Mouse (Mus musculus) thymus, postnatal 14 days (tissue): ENCODE measurements around the gene Gpsm3.
A peak's percentile ranks its signal among the peaks of the same experiment; 100 is the strongest.

ENCODE experiments used
- DNase-seq: peaks from one replicate; pipeline ENCODE4 v3.0.0; 2021

Gene Gpsm3

GRCm38 (mm10) chr17:34604511-34605237 is 15.1 kb downstream of the Gpsm3 start:
- no peak for DNase-seq

DNA sequence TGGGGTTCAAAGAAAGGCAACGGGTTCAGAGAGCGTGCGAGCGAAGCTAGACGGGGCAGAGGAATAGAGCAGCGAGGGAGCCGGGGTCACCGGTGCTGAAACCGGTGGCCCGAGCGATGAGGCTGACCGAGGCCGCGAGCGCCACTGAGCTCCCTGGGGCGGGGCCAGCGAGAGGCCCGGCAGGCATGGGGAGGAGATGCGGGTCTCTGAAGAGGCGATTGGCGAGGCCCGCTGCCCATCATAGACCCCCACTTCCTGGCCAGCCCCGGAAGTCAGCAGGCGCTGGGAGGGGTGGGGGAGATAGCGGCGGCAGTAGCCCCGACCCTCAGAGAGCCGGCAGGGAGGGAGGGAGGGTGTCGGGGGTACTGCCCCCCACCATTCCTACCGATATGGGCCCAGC is 16.0 kb downstream of the Gpsm3 start:
- DNase-seq: peak; percentile 97

DNA sequence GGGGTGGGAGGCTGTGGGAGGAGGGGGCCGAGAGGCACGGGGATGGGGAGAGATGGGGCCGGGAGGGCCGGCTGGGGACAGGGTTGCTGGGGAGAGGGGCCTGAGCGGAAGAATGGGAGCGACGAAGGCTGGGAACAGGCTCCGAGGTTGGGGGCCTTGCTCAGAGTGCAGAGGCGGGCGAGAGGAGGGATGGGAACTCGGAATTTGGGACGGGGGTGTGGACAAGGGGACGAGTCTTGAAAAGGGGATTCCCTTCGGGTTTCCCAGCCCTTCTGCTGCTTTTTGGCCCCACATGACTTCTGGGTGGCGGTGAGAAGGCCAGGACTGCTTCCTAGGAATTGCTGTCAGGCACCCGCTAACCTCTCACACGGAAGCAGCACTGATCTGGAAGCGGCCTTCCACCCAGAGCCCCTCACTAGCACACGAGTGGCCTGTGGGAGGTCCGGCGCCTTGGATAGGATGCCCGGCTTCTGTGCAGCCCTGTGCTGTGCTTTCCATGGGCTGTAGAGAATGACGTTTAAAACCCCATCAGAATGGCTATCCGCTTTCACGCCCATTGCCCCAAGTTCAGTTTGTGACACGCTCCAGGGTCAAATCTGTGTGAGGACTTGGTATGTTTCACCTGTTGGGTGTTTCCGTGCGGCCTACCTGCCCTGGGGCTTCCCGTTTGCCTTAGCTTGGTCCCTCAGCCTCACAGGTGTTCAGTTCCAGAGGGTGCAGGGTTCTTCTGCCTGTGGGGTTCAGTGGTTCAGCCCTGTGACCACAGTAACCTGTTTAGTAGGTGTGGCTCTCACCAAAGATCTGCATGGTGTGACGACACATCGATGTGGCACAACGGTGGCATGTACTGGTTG is 16.8 kb downstream of the Gpsm3 start:
- DNase-seq: no peak

DNA sequence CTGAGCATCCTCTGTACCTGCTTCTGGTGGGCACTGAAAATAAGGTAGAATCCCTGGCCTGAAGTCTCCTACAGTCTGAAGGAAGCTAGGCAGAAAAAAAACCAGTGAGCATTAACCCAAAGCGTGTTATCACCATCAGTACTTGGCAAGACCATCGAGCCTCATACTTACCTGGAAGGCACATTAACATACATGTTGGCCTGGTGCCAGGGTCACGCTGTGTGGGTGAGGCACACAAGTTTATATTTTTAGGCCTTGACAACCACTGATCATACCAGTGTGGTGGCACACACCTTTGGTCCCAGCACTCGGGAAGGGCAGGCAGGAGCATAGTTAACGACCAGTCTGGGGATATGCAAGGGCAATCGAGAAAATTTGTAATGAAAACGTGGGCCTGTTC is 18.4 kb downstream of the Gpsm3 start:
- no peak for DNase-seq

GRCm38 (mm10) chr17:34611050-34611449 is 21.4 kb downstream of the Gpsm3 start:
- no peak for DNase-seq

DNA sequence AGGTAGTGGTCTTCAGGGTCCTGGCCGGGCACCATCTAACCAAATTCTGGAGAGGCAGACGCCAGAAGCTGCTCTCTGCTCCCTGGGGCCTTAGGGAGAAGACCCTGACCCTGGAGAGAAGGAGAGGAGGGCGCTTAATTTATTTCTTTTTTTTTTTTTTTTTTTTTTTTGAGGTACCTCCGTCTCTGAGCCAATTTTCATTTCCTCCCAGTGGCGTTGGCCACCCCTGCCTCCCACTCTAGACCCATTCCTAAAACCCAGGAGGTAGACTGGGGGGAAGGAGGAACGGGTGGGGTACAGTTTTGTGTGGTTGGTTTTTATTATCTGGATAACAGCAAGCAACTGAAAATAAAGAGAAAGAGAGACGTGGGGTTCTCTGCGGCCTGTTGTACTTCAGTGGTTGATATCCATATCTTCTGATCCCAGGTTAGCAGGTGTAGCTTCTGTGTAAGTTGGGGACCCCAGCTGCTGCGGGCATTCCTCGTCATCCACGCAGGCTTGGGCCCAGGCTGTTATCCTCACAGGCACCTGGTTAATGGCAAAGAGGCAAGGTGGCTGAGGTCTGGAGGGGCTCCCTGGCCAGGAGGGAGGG is 23.5 kb downstream of the Gpsm3 start:
- no peak for DNase-seq

GRCm38 (mm10) chr17:34613830-34614229 is 24.2 kb downstream of the Gpsm3 start:
- DNase-seq: no peak

- no peak for DNase-seq
These were observed 26.3 kb downstream of the Gpsm3 start, which contains the start of gene Egfl8 for GRCm38 (mm10) chr17:34615871-34616270. Egfl8 (minus strand) TSS chr17:34615971.

DNA sequence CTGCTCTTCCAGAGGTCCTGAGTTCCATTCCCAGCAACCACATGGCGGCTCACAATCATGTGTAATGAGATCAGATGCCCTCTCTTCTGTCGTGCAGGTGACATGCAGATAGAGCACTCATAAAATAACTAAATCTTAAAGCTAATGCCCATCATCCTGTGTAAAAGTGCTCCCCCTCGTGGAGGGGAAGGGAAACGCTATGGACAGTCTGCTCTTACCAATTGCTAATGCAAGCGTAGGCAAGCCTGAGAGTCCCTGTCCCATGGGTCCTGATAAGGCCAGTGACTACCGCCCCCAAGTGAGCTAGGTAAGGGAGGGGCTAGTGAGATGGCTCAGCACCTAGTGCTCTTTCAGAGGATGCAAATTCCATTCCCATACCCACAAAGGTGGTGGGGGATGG is 29.4 kb downstream of the Gpsm3 start:
- DNase-seq: peak; percentile 87

- DNase-seq: no peak
These were observed 31.4 kb downstream of the Gpsm3 start for GRCm38 (mm10) chr17:34621006-34621405.

- no peak for DNase-seq
These were observed 33.6 kb downstream of the Gpsm3 start for GRCm38 (mm10) chr17:34623161-34623560.

DNA sequence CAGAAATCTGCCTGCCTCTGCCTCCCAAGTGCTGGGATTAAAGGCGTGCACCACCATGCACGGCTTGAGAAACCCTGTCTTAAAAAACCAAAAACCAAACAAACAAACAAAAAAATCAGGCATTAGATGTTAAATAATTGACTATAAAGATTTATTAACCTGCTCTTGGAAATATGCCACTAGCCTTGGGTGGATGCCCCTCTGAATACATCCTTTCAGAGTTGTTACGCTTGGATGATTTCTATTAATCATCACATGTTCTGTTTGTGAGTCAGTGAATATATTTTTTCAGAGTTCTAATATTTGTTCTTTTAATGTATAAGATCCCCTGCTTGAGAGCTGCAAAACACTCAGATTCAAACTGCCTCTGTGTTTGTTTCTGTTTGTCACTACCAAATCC is 35.4 kb downstream of the Gpsm3 start:
- DNase-seq: no peak

DNA sequence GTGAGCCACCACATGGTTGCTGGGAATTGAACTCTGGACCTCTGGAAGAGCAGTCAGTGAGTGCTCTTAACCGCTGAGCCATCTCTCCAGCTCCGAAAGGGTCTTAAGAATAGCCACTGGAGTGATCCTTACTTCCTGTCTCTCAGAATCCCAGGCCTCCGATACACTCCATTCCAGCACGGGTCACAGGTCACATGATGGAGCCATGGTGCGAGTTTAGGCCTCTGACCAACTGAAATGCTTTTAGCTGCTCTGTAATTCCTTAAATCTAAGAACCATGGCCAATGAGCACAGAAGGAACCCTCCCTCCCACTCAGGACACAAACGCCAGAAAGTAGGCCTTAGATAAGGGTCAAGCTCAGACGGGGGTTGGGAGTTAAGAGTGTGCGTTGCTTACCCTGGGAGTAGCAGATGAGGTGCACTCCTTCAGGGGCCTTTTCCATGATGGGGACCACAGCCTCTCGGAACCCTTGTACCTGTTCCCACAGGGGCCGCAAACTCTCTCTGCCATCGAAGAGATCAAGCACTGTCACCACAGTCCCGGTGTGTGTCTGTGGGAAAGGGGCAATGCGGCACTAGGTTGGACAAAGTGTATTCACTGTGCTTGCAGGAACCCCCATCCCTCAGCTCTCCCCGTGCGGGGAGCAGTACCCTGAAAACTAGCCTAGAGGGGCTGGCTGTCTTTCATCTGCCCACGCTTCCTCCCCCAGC is 36.6 kb downstream of the Gpsm3 start:
- no peak for DNase-seq

GRCm38 (mm10) chr17:34626773-34627092 is 37.1 kb downstream of the Gpsm3 start:
- DNase-seq: peak; percentile 70

DNA sequence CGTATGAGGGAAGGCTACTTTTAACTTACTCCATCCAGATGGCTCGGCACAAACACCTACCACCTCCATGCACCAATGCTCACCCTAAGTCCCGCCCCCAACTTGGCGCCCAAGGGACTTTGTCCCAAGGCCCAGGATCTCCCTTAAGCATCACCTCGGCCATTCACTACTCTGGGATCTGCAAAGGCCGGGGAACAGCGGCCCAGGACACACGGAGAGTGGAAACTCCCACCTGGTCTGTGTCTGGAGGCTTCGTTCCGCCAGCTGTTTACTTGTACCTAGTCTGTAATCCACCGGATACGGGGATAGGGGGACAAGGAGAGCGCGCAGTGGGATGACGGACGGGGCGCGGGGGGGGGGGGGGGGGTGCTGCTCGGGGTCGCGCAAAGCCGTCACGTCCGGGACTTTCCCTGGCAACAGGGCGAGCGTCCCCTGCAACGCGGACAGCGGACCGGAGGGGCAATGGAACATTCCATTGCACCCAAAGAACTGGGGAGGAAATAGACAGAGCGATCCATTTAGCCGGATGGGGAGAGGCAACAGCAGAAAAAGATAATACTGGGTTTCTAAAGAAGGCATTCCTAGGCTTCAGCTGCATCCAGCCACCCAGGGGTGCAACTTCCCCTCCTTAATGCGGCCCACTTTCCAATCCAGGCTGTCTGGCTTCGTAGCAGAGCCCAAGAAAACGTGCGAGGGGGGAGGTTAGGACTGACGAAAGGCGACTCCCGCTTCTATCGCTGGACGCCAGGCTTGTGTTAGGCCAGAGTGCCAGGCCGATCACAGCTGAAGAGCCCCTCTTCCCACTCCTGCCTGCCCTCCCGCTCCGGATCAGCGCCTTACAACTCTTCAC is 37.7 kb downstream of the Gpsm3 start:
- peak; percentile 86 for DNase-seq

GRCm38 (mm10) chr17:34627943-34628643 is 38.5 kb downstream of the Gpsm3 start, which contains the start of gene Ppt2:
Ppt2 (minus strand) TSS chr17:34628510.
- peak; percentile 76 for DNase-seq

DNA sequence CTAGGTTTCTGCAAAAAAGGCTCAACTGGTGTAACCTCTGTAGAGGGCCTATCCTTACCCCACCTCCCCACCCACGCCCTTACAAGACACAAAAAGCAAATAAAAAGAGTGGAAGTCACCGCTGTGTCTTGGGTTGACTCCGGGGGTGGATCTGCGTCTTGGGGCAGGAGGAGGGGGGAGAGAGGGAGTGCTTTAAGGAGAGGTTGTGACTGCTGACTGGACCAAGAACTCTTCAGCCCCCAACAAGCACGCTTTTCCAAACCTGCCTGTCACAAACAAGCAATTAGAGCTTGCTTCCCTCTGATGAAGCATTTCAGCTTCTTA is 39.0 kb downstream of the Gpsm3 start:
- peak; percentile 58 for DNase-seq

GRCm38 (mm10) chr17:34629221-34629751 is 39.7 kb downstream of the Gpsm3 start, which contains the start of gene Prrt1:
Prrt1 (plus strand) TSS chr17:34629533.
- peak; percentile 72 for DNase-seq

DNA sequence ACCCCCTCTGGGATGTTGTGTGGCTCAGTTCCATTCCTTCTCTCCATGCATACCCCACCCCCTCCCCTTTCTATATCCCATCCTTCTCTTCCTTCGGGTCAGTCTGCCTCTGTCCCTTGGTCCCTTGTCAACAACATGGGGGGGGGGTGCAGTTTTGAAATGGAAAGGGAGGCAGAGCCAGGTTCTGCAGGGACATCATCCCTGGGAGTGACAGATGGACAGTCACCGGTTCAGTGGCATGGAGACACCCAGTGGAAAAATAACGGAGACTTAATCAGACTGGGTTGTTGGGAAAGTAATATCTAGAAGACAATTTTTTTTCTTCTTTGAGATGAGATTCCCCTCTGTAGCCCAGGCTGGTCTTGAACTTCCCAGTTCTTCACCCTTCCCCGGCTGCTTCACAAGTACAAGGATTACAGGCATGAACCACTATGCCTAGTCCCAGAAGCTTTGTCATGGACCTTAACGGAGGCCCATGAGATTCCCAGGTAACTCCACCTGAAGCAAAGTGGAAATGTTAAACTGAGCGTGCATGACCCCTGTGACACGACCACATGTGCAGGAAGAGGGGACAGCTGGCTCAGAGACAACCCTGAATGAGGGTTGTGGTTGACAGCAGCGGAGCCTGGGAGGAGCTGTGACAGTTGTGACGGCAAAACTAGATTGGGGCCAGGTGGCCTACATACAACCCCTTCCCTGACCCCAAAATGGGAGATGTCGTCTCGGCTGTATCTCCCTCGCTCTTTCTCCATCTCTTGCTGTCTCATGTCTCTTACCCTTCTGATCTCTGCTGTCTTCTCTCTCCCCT is 40.4 kb downstream of the Gpsm3 start:
- peak; percentile 87 for DNase-seq

- DNase-seq: peak; percentile 81
These were observed 41.2 kb downstream of the Gpsm3 start for GRCm38 (mm10) chr17:34630761-34631301.
